Mouse (Mus musculus): ENCODE measurements at regions not wholly inside any gene's neighbourhood (a gene's known extent, or its start where the extent isn't known, plus 50 kb on each side); places are given as distances from the start of the nearest gene placed in this dataset.

DNA sequence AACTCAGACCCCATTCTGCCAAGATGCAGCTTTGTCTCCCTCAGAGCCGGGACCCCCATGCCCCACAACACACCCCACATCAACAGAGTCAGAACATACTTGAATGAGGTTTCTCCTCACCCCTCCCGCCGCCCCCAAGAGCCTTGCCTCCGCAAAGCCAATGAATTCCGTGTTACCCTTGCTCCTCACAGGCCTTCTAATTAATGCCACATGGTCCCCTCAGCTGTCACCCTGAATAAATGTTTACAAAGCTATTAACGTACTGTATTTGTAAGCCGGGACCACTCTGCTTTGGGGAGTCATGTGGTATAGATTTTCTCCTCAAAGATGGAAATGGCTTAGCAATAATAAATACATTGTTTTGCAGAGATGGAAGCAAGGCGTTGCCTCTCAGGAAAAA is 140.5 kb upstream of the Tbx3 start:
- no peak for ATAC-seq (ENCODE audit: low read depth)
- Histone ChIP-seq H3K4me1 (replicated peaks; ENCODE audit: control insufficient read depth, insufficient read depth, low read length) (peaks cover 3% of the 10 kb centered on the region; the same call in 1 of the 2 replicates), H3K27ac (ENCODE audit: low read length) (no peak overlapping the region), H3K4me2 (ENCODE audit: low read depth, low read length) (no peak overlapping the region), H3K9me3 (ENCODE audit: control insufficient read depth, low read length) (no peaks in the 10 kb centered on the region), H3K9ac (ENCODE audit: low read length) (no peak overlapping the region), H3K36me3 (ENCODE audit: control insufficient read depth, insufficient read depth, low read length) (no peaks in the 10 kb centered on the region), H3K4me3 (ENCODE audit: low read length) (no peak overlapping the region), H3K27me3 (ENCODE audit: control insufficient read depth, insufficient read depth, low read depth, low read length) (no peaks in the 10 kb centered on the region)
- WGBS, result 33% methylated on average over 8 of the region's 8 CpGs

DNA sequence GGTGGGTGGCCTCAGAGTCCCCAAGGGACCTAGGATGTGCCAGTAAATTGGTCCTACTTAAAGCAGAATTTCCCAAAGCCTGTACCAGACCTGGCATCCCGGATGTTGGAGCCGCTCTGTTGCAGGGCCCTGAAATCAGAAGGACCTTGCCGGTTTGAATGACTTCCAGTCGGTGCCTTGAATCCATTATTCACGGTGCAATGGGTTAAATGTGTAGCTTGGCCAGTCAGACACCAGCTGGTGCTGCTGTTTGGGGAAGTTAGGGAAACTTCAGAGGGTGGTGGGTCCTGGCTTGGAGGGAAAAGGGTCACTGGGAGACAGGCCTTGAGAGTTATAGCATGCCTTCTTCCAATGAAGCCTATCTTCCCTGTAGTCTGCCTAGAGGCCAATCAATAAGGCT is 135.5 kb upstream of the Tbx3 start:
- no peaks in the 10 kb centered on the region for H3K36me3 ChIP-seq (ENCODE audit: control insufficient read depth, insufficient read depth, low read length)
- WGBS, result 88% methylated on average over 5 of the region's 5 CpGs
- H3K4me3 ChIP-seq (ENCODE audit: low read length), result no peak overlapping the region
- H3K27me3 ChIP-seq (ENCODE audit: control insufficient read depth, insufficient read depth, low read depth, low read length), result no peaks in the 10 kb centered on the region
- no peak overlapping the region for H3K9ac ChIP-seq (ENCODE audit: low read length)
- H3K4me1 ChIP-seq (replicated peaks; ENCODE audit: control insufficient read depth, insufficient read depth, low read length), result no peaks in the 10 kb centered on the region
- H3K27ac ChIP-seq (ENCODE audit: low read length), result no peak overlapping the region
- H3K9me3 ChIP-seq (ENCODE audit: control insufficient read depth, low read length), result no peaks in the 10 kb centered on the region
- no peak for ATAC-seq (ENCODE audit: low read depth)
- no peak overlapping the region for H3K4me2 ChIP-seq (ENCODE audit: low read depth, low read length)

DNA sequence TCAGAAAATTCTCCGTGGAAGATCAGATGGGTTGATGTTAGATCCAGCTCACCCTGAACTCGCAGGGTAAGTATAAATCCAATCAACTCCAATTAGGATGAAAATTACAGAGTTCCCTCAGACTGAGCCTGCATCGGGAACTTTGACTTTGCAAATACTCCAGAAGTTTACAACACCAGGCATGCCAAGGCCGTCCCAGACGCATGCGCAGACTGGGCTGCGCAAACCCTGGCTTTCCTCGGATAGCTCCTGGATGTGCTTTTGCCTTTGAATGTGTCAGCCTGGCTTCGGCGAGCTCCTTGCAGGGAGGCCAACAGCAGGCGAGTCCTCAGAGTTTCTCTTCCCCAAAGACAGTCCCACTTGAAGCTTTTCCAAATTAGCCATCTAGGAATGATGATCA is 127.6 kb upstream of the Tbx3 start:
- no peak overlapping the region for H3K4me2 ChIP-seq (ENCODE audit: low read depth, low read length)
- no peaks in the 10 kb centered on the region for H3K36me3 ChIP-seq (ENCODE audit: control insufficient read depth, insufficient read depth, low read length)
- no peak overlapping the region for H3K4me3 ChIP-seq (ENCODE audit: low read length)
- WGBS, result 79% methylated on average over 11 of the region's 11 CpGs
- no peaks in the 10 kb centered on the region for H3K4me1 ChIP-seq (replicated peaks; ENCODE audit: control insufficient read depth, insufficient read depth, low read length)
- H3K9me3 ChIP-seq (ENCODE audit: control insufficient read depth, low read length), result no peaks in the 10 kb centered on the region
- no peak for ATAC-seq (ENCODE audit: low read depth)
- no peak overlapping the region for H3K9ac ChIP-seq (ENCODE audit: low read length)
- H3K27me3 ChIP-seq (ENCODE audit: control insufficient read depth, insufficient read depth, low read depth, low read length), result no peaks in the 10 kb centered on the region
- no peak overlapping the region for H3K27ac ChIP-seq (ENCODE audit: low read length)

DNA sequence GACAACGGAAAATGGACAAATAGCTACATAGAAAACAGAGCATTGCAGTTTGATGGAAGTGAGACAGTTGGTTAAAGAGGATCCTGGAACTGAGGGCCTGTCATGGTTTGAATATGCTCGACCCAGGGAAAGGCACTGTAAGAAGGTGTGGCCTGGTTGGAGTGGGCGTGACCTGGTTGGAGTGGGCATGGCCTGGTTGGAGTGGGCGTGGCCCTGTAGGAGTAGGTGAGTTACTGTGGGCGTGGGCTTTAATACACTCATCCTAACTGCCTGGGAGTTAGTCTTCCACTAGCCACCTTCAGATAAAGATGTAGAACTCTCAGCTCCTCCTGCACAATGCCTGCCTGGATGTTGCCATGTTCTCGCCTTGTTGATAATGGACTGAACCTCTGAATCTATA is 126.8 kb upstream of the Tbx3 start:
- ATAC-seq (ENCODE audit: low read depth), result no peak
- no peaks in the 10 kb centered on the region for H3K9me3 ChIP-seq (ENCODE audit: control insufficient read depth, low read length)
- no peaks in the 10 kb centered on the region for H3K4me1 ChIP-seq (replicated peaks; ENCODE audit: control insufficient read depth, insufficient read depth, low read length)
- no peaks in the 10 kb centered on the region for H3K36me3 ChIP-seq (ENCODE audit: control insufficient read depth, insufficient read depth, low read length)
- H3K9ac ChIP-seq (ENCODE audit: low read length), result no peak overlapping the region
- H3K4me2 ChIP-seq (ENCODE audit: low read depth, low read length), result no peak overlapping the region
- no peak overlapping the region for H3K27ac ChIP-seq (ENCODE audit: low read length)
- no peaks in the 10 kb centered on the region for H3K27me3 ChIP-seq (ENCODE audit: control insufficient read depth, insufficient read depth, low read depth, low read length)
- H3K4me3 ChIP-seq (ENCODE audit: low read length), result no peak overlapping the region
- 83% methylated on average over 6 of the region's 6 CpGs for WGBS

DNA sequence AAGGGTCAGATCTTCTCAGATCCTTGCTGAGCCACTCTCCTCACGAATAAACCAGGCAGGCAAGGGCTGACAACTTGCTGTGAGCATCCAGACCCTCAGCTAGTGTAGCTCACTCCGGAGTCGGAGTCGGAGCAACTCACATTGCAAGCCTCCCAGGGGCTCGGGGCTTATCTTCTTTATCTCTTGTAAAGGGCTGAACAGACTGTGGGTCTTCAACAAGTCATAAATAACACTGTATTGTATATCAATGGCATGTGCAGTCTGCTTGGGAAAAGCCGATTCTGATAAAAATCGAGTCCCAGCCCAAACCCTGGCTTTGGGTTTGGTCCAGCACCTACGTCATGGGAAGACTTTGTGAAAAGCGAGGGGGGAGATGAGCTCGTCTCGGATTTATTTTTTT is 125.8 kb upstream of the Tbx3 start:
- Histone ChIP-seq H3K4me1 (replicated peaks; ENCODE audit: control insufficient read depth, insufficient read depth, low read length) (no peaks in the 10 kb centered on the region), H3K9me3 (ENCODE audit: control insufficient read depth, low read length) (no peaks in the 10 kb centered on the region), H3K4me2 (ENCODE audit: low read depth, low read length) (peak overlapping the region; percentile 26), H3K27ac (ENCODE audit: low read length) (no peak overlapping the region), H3K4me3 (ENCODE audit: low read length) (no peak overlapping the region), H3K36me3 (ENCODE audit: control insufficient read depth, insufficient read depth, low read length) (no peaks in the 10 kb centered on the region), H3K27me3 (ENCODE audit: control insufficient read depth, insufficient read depth, low read depth, low read length) (no peaks in the 10 kb centered on the region), H3K9ac (ENCODE audit: low read length) (no peak overlapping the region)
- ATAC-seq (ENCODE audit: low read depth), result peak; percentile 28; the same call in 1 of the 2 replicates
- WGBS, result 40% methylated on average over 11 of the region's 11 CpGs

DNA sequence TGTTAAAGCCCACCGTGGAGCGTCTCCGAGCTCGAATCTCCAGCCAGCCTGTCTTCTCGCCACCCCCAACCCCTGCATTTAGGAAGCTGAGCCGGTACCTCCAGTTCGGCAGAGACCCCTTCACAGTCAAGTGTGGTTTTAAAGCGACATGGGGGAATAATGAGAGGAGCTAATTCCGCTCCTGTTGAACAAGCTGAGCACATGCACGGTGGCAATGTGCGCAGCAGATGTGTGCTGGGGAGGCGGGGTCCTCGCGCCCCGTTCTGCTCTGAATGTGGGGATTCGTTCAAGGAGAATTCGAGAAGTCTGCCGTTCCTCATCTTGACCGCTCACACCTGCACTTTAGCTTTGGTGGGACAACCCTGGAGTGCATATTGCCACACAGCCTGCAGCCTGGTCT is 123.4 kb upstream of the Tbx3 start:
- Histone ChIP-seq H3K27ac (ENCODE audit: low read length) (no peak overlapping the region), H3K4me1 (replicated peaks; ENCODE audit: control insufficient read depth, insufficient read depth, low read length) (no peaks in the 10 kb centered on the region), H3K27me3 (ENCODE audit: control insufficient read depth, insufficient read depth, low read depth, low read length) (no peaks in the 10 kb centered on the region), H3K36me3 (ENCODE audit: control insufficient read depth, insufficient read depth, low read length) (no peaks in the 10 kb centered on the region), H3K9me3 (ENCODE audit: control insufficient read depth, low read length) (no peaks in the 10 kb centered on the region; the same call in 1 of the 2 replicates), H3K9ac (ENCODE audit: low read length) (no peak overlapping the region), H3K4me2 (ENCODE audit: low read depth, low read length) (no peak overlapping the region), H3K4me3 (ENCODE audit: low read length) (no peak overlapping the region)
- no peak for ATAC-seq (ENCODE audit: low read depth)
- WGBS, result 65% methylated on average over 19 of the region's 19 CpGs

DNA sequence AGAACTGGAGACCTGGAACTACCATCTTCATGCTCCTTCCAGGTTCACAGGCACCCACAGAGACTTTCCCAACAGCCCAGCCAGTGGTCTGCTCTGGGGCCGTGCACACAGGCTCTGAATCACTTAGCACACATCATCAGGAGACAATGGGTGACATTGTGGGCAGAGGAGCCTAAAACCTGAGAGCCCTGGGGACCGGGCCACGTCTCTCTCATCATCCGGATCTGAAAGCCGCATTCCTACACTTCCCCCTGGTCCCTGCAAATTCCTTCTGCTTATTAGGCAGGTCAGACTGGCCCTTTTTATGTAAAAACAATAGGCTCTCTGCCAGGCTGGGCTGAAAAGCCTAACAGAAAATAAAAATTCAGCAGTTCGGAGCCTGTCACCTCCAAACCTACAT is 119.6 kb upstream of the Tbx3 start:
- Histone ChIP-seq H3K9me3 (ENCODE audit: control insufficient read depth, low read length) (peaks cover 4% of the 10 kb centered on the region; the same call in 1 of the 2 replicates), H3K4me1 (replicated peaks; ENCODE audit: control insufficient read depth, insufficient read depth, low read length) (no peaks in the 10 kb centered on the region), H3K9ac (ENCODE audit: low read length) (no peak overlapping the region), H3K36me3 (ENCODE audit: control insufficient read depth, insufficient read depth, low read length) (no peaks in the 10 kb centered on the region), H3K4me2 (ENCODE audit: low read depth, low read length) (no peak overlapping the region), H3K27ac (ENCODE audit: low read length) (no peak overlapping the region), H3K27me3 (ENCODE audit: control insufficient read depth, insufficient read depth, low read depth, low read length) (no peaks in the 10 kb centered on the region), H3K4me3 (ENCODE audit: low read length) (no peak overlapping the region)
- 35% methylated on average over 6 of the region's 6 CpGs for WGBS
- ATAC-seq (ENCODE audit: low read depth), result no peak

DNA sequence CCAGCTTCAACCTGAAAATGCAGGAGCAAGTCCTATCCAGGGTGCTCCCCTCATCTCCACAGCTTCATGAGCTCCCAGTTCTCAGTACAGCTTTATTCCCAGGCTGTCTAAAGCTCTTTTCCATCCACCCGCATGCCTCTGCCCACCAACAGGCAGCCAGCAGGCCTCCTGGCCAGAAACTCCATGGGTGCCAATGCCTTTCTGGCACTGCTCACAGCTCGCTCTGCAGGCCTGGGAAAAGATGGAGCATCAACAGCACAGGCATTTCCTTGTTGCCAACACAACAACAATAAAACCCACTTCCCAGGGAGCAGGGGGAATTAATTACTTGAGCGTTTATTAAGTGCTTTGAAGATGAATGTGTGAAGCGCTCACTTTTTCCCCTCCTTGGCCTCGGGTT is 117.0 kb upstream of the Tbx3 start:
- 42% methylated on average over 5 of the region's 5 CpGs for WGBS
- ATAC-seq (ENCODE audit: low read depth), result no peak
- H3K36me3 ChIP-seq (ENCODE audit: control insufficient read depth, insufficient read depth, low read length), result no peaks in the 10 kb centered on the region

DNA sequence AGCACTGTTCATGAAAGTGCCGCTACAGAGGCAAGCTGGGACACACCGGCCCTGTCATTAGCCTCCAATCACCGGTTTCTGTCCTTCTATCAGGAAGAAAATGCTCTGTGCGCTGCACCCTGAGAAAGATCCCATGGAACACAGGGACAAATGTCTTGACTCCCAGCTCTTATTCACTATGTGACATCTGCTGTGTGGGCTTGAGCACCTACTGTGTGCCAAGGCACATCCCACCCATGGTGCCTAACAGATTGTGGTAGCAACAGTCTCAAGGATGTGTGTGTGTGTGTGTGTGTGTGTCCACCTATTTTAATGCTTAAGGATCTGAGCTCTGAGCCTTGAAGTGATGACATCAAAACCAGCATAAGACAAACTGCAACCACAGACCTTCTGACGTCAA is 113.4 kb upstream of the Tbx3 start:
- no peak overlapping the region for H3K9ac ChIP-seq (ENCODE audit: low read length)
- H3K4me2 ChIP-seq (ENCODE audit: low read depth, low read length), result no peak overlapping the region
- no peak for ATAC-seq (ENCODE audit: low read depth)
- no peak overlapping the region for H3K4me3 ChIP-seq (ENCODE audit: low read length)
- no peak overlapping the region for H3K27ac ChIP-seq (ENCODE audit: low read length)
- 68% methylated on average over 5 of the region's 5 CpGs for WGBS
- no peaks in the 10 kb centered on the region for H3K36me3 ChIP-seq (ENCODE audit: control insufficient read depth, insufficient read depth, low read length)
- H3K4me1 ChIP-seq (replicated peaks; ENCODE audit: control insufficient read depth, insufficient read depth, low read length), result no peaks in the 10 kb centered on the region
- H3K27me3 ChIP-seq (ENCODE audit: control insufficient read depth, insufficient read depth, low read depth, low read length), result no peaks in the 10 kb centered on the region
- peaks cover 4% of the 10 kb centered on the region; the same call in 1 of the 2 replicates for H3K9me3 ChIP-seq (ENCODE audit: control insufficient read depth, low read length)

More for the DNA sequence above, 117.0 kb upstream of the Tbx3 start:
- Histone ChIP-seq H3K27me3 (ENCODE audit: control insufficient read depth, insufficient read depth, low read depth, low read length) (no peaks in the 10 kb centered on the region), H3K9me3 (ENCODE audit: control insufficient read depth, low read length) (peaks cover 4% of the 10 kb centered on the region; the same call in 1 of the 2 replicates), H3K4me1 (replicated peaks; ENCODE audit: control insufficient read depth, insufficient read depth, low read length) (no peaks in the 10 kb centered on the region), H3K27ac (ENCODE audit: low read length) (no peak overlapping the region), H3K9ac (ENCODE audit: low read length) (no peak overlapping the region), H3K4me2 (ENCODE audit: low read depth, low read length) (no peak overlapping the region), H3K4me3 (ENCODE audit: low read length) (no peak overlapping the region)

DNA sequence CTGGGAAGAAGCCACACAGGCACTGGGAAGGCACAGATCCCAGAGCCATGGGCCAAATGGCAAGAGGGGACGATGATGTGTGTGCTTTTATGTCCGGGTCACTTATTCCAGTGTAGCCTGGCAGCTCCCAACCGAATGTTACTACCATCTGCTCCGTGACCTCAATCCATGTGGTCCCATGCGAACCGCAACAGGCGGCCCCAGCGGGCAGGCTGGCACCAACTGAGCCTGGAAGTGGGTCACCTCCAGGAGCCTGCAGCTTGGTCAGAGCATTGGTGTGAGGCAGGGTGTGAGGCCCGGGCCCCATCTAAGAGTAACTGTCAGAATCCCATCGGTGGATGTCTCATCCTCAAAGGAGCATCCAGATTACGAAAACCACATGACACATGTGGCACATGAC is 110.8 kb upstream of the Tbx3 start:
- Histone ChIP-seq H3K9ac (ENCODE audit: low read length) (no peak overlapping the region), H3K4me1 (replicated peaks; ENCODE audit: control insufficient read depth, insufficient read depth, low read length) (peaks cover 3% of the 10 kb centered on the region; the same call in 1 of the 2 replicates), H3K27me3 (ENCODE audit: control insufficient read depth, insufficient read depth, low read depth, low read length) (peaks cover 2% of the 10 kb centered on the region; the same call in 1 of the 2 replicates), H3K4me2 (ENCODE audit: low read depth, low read length) (no peak overlapping the region), H3K9me3 (ENCODE audit: control insufficient read depth, low read length) (no peaks in the 10 kb centered on the region; the same call in 1 of the 2 replicates), H3K4me3 (ENCODE audit: low read length) (no peak overlapping the region), H3K27ac (ENCODE audit: low read length) (no peak overlapping the region), H3K36me3 (ENCODE audit: control insufficient read depth, insufficient read depth, low read length) (no peaks in the 10 kb centered on the region)
- no peak for ATAC-seq (ENCODE audit: low read depth)
- WGBS, result 93% methylated on average over 11 of the region's 11 CpGs
